Comparison of ENCODE assay signal across 12 mouse cellular contexts in the genomic region with DNA sequence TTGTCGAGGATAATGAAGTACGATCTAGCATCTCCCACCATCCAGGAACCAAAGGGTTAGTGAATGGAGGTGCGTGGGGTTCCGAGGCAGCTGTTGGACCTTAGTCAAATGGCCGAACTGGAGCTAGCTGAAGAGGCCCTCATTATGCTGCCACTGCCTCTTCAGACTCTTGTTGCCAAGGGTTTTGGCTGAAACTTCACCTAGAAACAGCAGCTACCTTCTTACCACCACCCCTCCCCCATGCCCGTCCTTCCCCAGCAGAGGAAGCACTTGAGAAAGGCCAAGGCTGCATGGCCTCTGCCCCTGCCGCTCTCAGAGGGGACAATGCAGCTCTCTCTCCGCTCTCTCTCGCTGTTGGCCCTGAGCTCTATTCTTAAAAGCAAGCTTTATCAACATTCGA.
A peak's percentile ranks its signal among the peaks of the same experiment; 100 is the strongest.
DNase-seq lines count a peak whose midpoint lies in the region; TF ChIP-seq lines count a peak whose summit lies in the region.
"Had no signal": no experiment of that assay in that cellular context is flagged by ENCODE, and none has a peak within 500 bp of the region (broad histone marks: within the 10 kb centered on the region; RNA-seq: fewer than 3 reads in every experiment).

No protein-coding gene starts in this region.

- no peaks in the 10 kb centered on the region for H3K9me3 ChIP-seq in embryonic facial prominence, embryonic 10.5 days
- H3K9me3 ChIP-seq: forebrain, embryonic 12.5 days; limb, embryonic 15.5 days; stomach, embryonic 15.5 days had no signal

- DNase-seq in cerebellum, adult 9-11 months: peak; percentile 4
- no peak for DNase-seq in cerebellum, postnatal 36 days
- DNase-seq in layer of hippocampus, adult 2 months (ENCODE audit: low spot score in 2 of 2): peak in 1 of 2 experiments; percentile 47
- DNase-seq in layer of hippocampus, adult 18-20 months (ENCODE audit: low spot score in 2 of 2): no peak
- DNase-seq in embryonic facial prominence, embryonic 10.5 days (ENCODE audit: low spot score): peak; percentile 21
- peak; percentile 53 for DNase-seq in lung, postnatal 10 days
- DNase-seq in urinary bladder, postnatal 25 days (ENCODE audit: low spot score): no peak
- DNase-seq in ovary, postnatal 36 days (ENCODE audit: low spot score): no peak
- DNase-seq: right cerebral cortex, postnatal 25 days had no signal

- peaks cover 8% of the 10 kb centered on the region; the same call in 1 of the 2 replicates for H3K27me3 ChIP-seq in embryonic facial prominence, embryonic 10.5 days (replicated peaks; ENCODE audit: low read depth, poor library complexity, severe bottlenecking)
- H3K27me3 ChIP-seq: limb, embryonic 15.5 days; stomach, embryonic 15.5 days had no signal

- peak overlapping the region; percentile 11; the same call in 1 of the 2 replicates for H3K27ac ChIP-seq in layer of hippocampus, adult 2 months
- no peak overlapping the region for H3K27ac ChIP-seq in embryonic facial prominence, embryonic 10.5 days (replicated peaks)
- H3K27ac ChIP-seq: forebrain, embryonic 12.5 days; limb, embryonic 15.5 days; stomach, embryonic 15.5 days had no signal

- no peak overlapping the region for H3K4me3 ChIP-seq in layer of hippocampus, adult 2 months
- no peak overlapping the region for H3K4me3 ChIP-seq in embryonic facial prominence, embryonic 10.5 days
- H3K4me3 ChIP-seq: forebrain, embryonic 12.5 days; limb, embryonic 15.5 days; stomach, embryonic 15.5 days had no signal

- no peak for TF ChIP-seq CTCF in layer of hippocampus, adult 2 months (conservative IDR thresholded peaks at IDR 0.05)

- H3K4me1 ChIP-seq in embryonic facial prominence, embryonic 10.5 days: peaks cover 27% of the 10 kb centered on the region

- WGBS in embryonic facial prominence, embryonic 10.5 days: 76% methylated on average over 10 of the region's 10 CpGs

- H3K36me3 ChIP-seq in embryonic facial prominence, embryonic 10.5 days (replicated peaks): no peaks in the 10 kb centered on the region
- H3K36me3 ChIP-seq: forebrain, embryonic 12.5 days; limb, embryonic 15.5 days; stomach, embryonic 15.5 days had no signal

Comparison
In these comparisons a context has a peak if more than half of its experiments do, and no peak if none do; other contexts are left out.
1. DNase-seq: peak in cerebellum, adult 9-11 months (single experiment), embryonic facial prominence, embryonic 10.5 days (single experiment) and lung, postnatal 10 days (single experiment); none in cerebellum, postnatal 36 days (0 of 2), layer of hippocampus, adult 18-20 months (0 of 2), urinary bladder, postnatal 25 days (single experiment) and ovary, postnatal 36 days (single experiment).